Mouse (Mus musculus) CH12.LX (cell line): ENCODE measurements around the gene Rtbdn.

ENCODE experiments used
- CTCF ChIP-seq, 2 experiments: IDR thresholded peaks in 1 of 2; conservative IDR thresholded peaks in 1 of 2; 2 replicates each; pipeline ENCODE4 v1.5.1; 2011 to 2012; ENCODE audit warnings: low read depth in 2 of 2, low read length in 2 of 2, improper control_type of control experiment in 1 of 2, inconsistent platforms in 1 of 2, mild to moderate bottlenecking in 1 of 2, moderate library complexity in 1 of 2
- EP300 ChIP-seq: IDR thresholded peaks from 2 replicates; pipeline ENCODE4 v1.6.1; 2011; ENCODE audit warnings: low read length, improper control_type of control experiment
- GABPA ChIP-seq: IDR thresholded peaks from 2 replicates; pipeline ENCODE4 v1.6.1; 2012; ENCODE audit warnings: low read depth, low read length, improper control_type of control experiment, inconsistent platforms; ENCODE audit not compliant: insufficient replicate concordance
- JUND ChIP-seq: conservative IDR thresholded peaks from 2 replicates; pipeline ENCODE4 v1.6.1; 2011; ENCODE audit warnings: low read depth, low read length, improper control_type of control experiment
- MAZ ChIP-seq: IDR thresholded peaks from 2 replicates; pipeline ENCODE4 v1.6.1; 2012; ENCODE audit warnings: low read depth, mild to moderate bottlenecking, inconsistent platforms, low read length, improper control_type of control experiment, moderate library complexity
- MXI1 ChIP-seq: IDR thresholded peaks from 2 replicates; pipeline ENCODE4 v1.6.1; 2011; ENCODE audit warnings: mild to moderate bottlenecking, low read depth, low read length, improper control_type of control experiment
- POLR2A ChIP-seq: IDR thresholded peaks from 2 replicates; pipeline ENCODE4 v1.6.1; 2011; ENCODE audit warnings: low read depth, mild to moderate bottlenecking, improper control_type of control experiment, low read length
- POLR2AphosphoS2 ChIP-seq: IDR thresholded peaks from 2 replicates; pipeline ENCODE4 v1.6.1; 2011; ENCODE audit warnings: low read depth, low read length, improper control_type of control experiment
- SMC3 ChIP-seq: IDR thresholded peaks from 2 replicates; pipeline ENCODE4 v1.6.1; 2011; ENCODE audit warnings: low read depth, low read length, improper control_type of control experiment
- UBTF ChIP-seq: IDR thresholded peaks from 2 replicates; pipeline ENCODE4 v1.6.1; 2012; ENCODE audit warnings: low read depth, mild to moderate bottlenecking, inconsistent platforms, low read length, improper control_type of control experiment, moderate library complexity
- USF1 ChIP-seq: IDR thresholded peaks from 2 replicates; pipeline ENCODE4 v1.6.1; 2014; ENCODE audit warnings: low read depth, mild to moderate bottlenecking, inconsistent platforms, low read length, improper control_type of control experiment
- ZMIZ1 ChIP-seq: IDR thresholded peaks from 2 replicates; pipeline ENCODE4 v1.6.1; 2012; ENCODE audit warnings: low read depth, mild to moderate bottlenecking, inconsistent platforms, low read length, improper control_type of control experiment

DNA sequence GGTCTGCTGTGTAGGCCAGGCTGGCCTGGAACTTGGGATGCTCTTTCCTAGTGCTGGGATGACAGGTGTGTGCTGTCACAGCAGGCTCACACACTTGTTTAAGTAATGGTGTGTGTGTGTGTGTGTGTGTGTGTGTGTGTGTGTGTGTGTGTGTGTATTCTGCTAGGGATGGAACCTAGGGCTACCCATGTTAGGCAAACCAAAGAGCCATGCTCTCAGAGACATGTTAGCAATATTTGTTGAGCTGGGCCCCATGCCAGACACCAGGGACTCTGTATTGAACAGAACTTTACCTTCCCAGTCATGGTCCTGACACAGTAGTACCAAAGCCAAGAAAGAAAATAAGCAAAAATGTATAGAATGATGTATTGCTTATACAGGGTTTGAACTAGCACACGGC is 19.3 kb upstream of the Rtbdn start:
- TF ChIP-seq UBTF (no peak), EP300 (no peak), POLR2A (no peak), ZMIZ1 (no peak), POLR2AphosphoS2 (no peak), MAZ (no peak), USF1 (no peak), CTCF (conservative IDR thresholded peaks at IDR 0.05 in 1 of 2, IDR thresholded peaks at IDR 0.05 in 1 of 2; ENCODE audit: low read depth in 2 of 2, low read length in 2 of 2) (no peak), SMC3 (no peak), GABPA (no peak), MXI1 (no peak), JUND (no peak)
